Mouse (Mus musculus) CH12.LX (cell line): ENCODE results near the gene Usp30. TPM values are rescaled to one million over a fixed set of nuclear protein-coding genes. Genes with fewer than 3 reads are reported as not detected.
A peak's percentile ranks its signal among the peaks of the same experiment; 100 is the strongest.

ENCODE experiments used
- DNase-seq: peaks from one replicate; pipeline ENCODE4 v3.0.0-alpha.2; 2013; ENCODE audit errors: extremely low read depth
- H3K27ac ChIP-seq: 2 replicates; pipeline ENCODE4 v1.5.1; 2012; ENCODE audit warnings: low read depth, mild to moderate bottlenecking, control low read depth, moderate library complexity; ENCODE audit not compliant: insufficient read depth
- H3K27me3 ChIP-seq: replicated peaks from 2 replicates; pipeline ENCODE3; 2012; ENCODE audit warnings: inconsistent platforms
- H3K36me3 ChIP-seq, 2 experiments: replicated peaks in 1 of 2; 2 replicates each; pipeline versions ENCODE3 to v1.6.1; 2012; ENCODE audit warnings: inconsistent platforms in 1 of 2, low read length in 1 of 2, mild to moderate bottlenecking in 1 of 2, mixed read lengths in 1 of 2, moderate library complexity in 1 of 2; ENCODE audit not compliant: control insufficient read depth in 1 of 2, insufficient read depth in 1 of 2
- H3K4me1 ChIP-seq, 2 experiments: 2 replicates each; pipeline ENCODE4 v1.6.1; 2012; ENCODE audit warnings: inconsistent platforms in 1 of 2, moderate library complexity in 1 of 2; ENCODE audit not compliant: insufficient read depth in 2 of 2, control insufficient read depth in 1 of 2
- H3K4me2 ChIP-seq: 2 replicates; pipeline ENCODE4 v1.6.1; 2012; ENCODE audit warnings: low read depth, mild to moderate bottlenecking, control low read depth; ENCODE audit not compliant: poor library complexity, insufficient read depth, severe bottlenecking
- H3K4me3 ChIP-seq, 3 experiments: fragments of 150-350 bp in 1 of 3; sonication (generic) in 1 of 3; replicated peaks in 1 of 3; 2 replicates each; pipeline versions ENCODE3 to v1.5.1; 2011 to 2012; ENCODE audit warnings: low read depth in 2 of 3, low read length in 2 of 3, mild to moderate bottlenecking in 2 of 3, moderate library complexity in 2 of 3, control low read depth in 1 of 3, improper control_type of control experiment in 1 of 3, inconsistent platforms in 1 of 3, mixed read lengths in 1 of 3; ENCODE audit not compliant: poor library complexity in 1 of 3
- H3K79me2 ChIP-seq: replicated peaks from 2 replicates; pipeline ENCODE4 v1.6.1; 2012; ENCODE audit warnings: mild to moderate bottlenecking, moderate library complexity; ENCODE audit not compliant: control insufficient read depth, poor library complexity, insufficient read depth, severe bottlenecking; ENCODE audit errors: extremely low read depth
- H3K9ac ChIP-seq: 2 replicates; pipeline ENCODE4 v1.6.1; 2012; ENCODE audit warnings: low read depth, mild to moderate bottlenecking, control low read depth, moderate library complexity; ENCODE audit not compliant: insufficient read depth
- H3K9me3 ChIP-seq: replicated peaks from 2 replicates; pipeline ENCODE3; 2012; ENCODE audit warnings: low read length, inconsistent platforms, mixed read lengths
- BHLHE40 ChIP-seq: IDR thresholded peaks from 2 replicates; pipeline ENCODE4 v1.6.1; 2011; ENCODE audit warnings: mild to moderate bottlenecking, low read depth, low read length, improper control_type of control experiment
- CHD1 ChIP-seq: IDR thresholded peaks from 2 replicates; pipeline ENCODE4 v1.6.1; 2012; ENCODE audit warnings: low read depth, low read length, improper control_type of control experiment, inconsistent platforms
- CHD2 ChIP-seq: IDR thresholded peaks from 2 replicates; pipeline ENCODE4 v1.6.1; 2011; ENCODE audit warnings: low read length, improper control_type of control experiment
- CTCF ChIP-seq, 2 experiments: IDR thresholded peaks in 1 of 2; conservative IDR thresholded peaks in 1 of 2; 2 replicates each; pipeline ENCODE4 v1.5.1; 2011 to 2012; ENCODE audit warnings: low read depth in 2 of 2, low read length in 2 of 2, improper control_type of control experiment in 1 of 2, inconsistent platforms in 1 of 2, mild to moderate bottlenecking in 1 of 2, moderate library complexity in 1 of 2
- E2F4 ChIP-seq: IDR thresholded peaks from 2 replicates; pipeline ENCODE4 v1.6.1; 2011; ENCODE audit warnings: low read depth, low read length, improper control_type of control experiment; ENCODE audit not compliant: insufficient replicate concordance
- ELF1 ChIP-seq: IDR thresholded peaks from 2 replicates; pipeline ENCODE4 v1.6.1; 2014; ENCODE audit warnings: low read depth, mild to moderate bottlenecking, inconsistent platforms, low read length, improper control_type of control experiment
- ETS1 ChIP-seq: conservative IDR thresholded peaks from 2 replicates; pipeline ENCODE4 v1.6.1; 2012; ENCODE audit warnings: low read depth, mild to moderate bottlenecking, inconsistent platforms, low read length, improper control_type of control experiment, moderate library complexity
- HCFC1 ChIP-seq: IDR thresholded peaks from 2 replicates; pipeline ENCODE4 v1.6.1; 2012; ENCODE audit warnings: low read depth, mild to moderate bottlenecking, inconsistent platforms, low read length, improper control_type of control experiment
- IRF4 ChIP-seq: IDR thresholded peaks from 2 replicates; pipeline ENCODE4 v1.6.1; 2014; ENCODE audit warnings: low read depth, mild to moderate bottlenecking, inconsistent platforms, low read length, improper control_type of control experiment
- JUN ChIP-seq: IDR thresholded peaks from 2 replicates; pipeline ENCODE4 v1.6.1; 2011; ENCODE audit warnings: low read depth, mild to moderate bottlenecking, low read length, improper control_type of control experiment, moderate library complexity; ENCODE audit not compliant: insufficient read depth
- JUND ChIP-seq: conservative IDR thresholded peaks from 2 replicates; pipeline ENCODE4 v1.6.1; 2011; ENCODE audit warnings: low read depth, low read length, improper control_type of control experiment
- MAFK ChIP-seq: IDR thresholded peaks from 2 replicates; pipeline ENCODE4 v1.6.1; 2011; ENCODE audit warnings: low read length, improper control_type of control experiment; ENCODE audit not compliant: insufficient replicate concordance
- MAZ ChIP-seq: IDR thresholded peaks from 2 replicates; pipeline ENCODE4 v1.6.1; 2012; ENCODE audit warnings: low read depth, mild to moderate bottlenecking, inconsistent platforms, low read length, improper control_type of control experiment, moderate library complexity
- MEF2A ChIP-seq: IDR thresholded peaks from 2 replicates; pipeline ENCODE4 v1.6.1; 2014; ENCODE audit warnings: low read depth, mild to moderate bottlenecking, inconsistent platforms, low read length, improper control_type of control experiment, borderline replicate concordance
- MXI1 ChIP-seq: IDR thresholded peaks from 2 replicates; pipeline ENCODE4 v1.6.1; 2011; ENCODE audit warnings: mild to moderate bottlenecking, low read depth, low read length, improper control_type of control experiment
- POLR2AphosphoS2 ChIP-seq: IDR thresholded peaks from 2 replicates; pipeline ENCODE4 v1.6.1; 2011; ENCODE audit warnings: low read depth, low read length, improper control_type of control experiment
- SIN3A ChIP-seq: IDR thresholded peaks from 2 replicates; pipeline ENCODE4 v1.6.1; 2012; ENCODE audit warnings: low read length, improper control_type of control experiment, inconsistent platforms
- USF1 ChIP-seq: IDR thresholded peaks from 2 replicates; pipeline ENCODE4 v1.6.1; 2014; ENCODE audit warnings: low read depth, mild to moderate bottlenecking, inconsistent platforms, low read length, improper control_type of control experiment
- dilution Hi-C: fragments of 300-500 bp; cut with MboI; formaldehyde crosslinking; loops from 2 replicates; pipeline ENCODE4 v1.14.3; 2020; ENCODE audit warnings: low sequenced_read_pairs; ENCODE audit not compliant: extremely low pct_unique_long_range_greater_than_20kb, extremely low pct_ligation_motif_present
- in situ Hi-C: fragments of 300-500 bp; cut with MboI; formaldehyde crosslinking; loops from 3 replicates; pipeline ENCODE4 v1.14.3; 2019; ENCODE audit warnings: low sequenced_read_pairs, low pct_ligation_motif_present, low pct_unique_long_range_greater_than_20kb, mixed read lengths
- polyA plus RNA-seq: library from polyadenylated mRNA; unstranded; fragments of >175 nt; gene quantifications from 2 replicates; pipeline ENCODE4 v1.2.1, GENCODE M21; 2012; ENCODE audit warnings: low read depth; ENCODE audit not compliant: insufficient read length
- total RNA-seq, 2 experiments: library from RNA; depleted of rRNA; stranded (reverse); fragments of 300-350 nt in 1 of 2; fragments of >200 nt in 1 of 2; gene quantifications; 2 replicates each; pipeline ENCODE4 v1.2.3; 2012 to 2014

Gene Usp30
- total and polyA plus RNA-seq, 3 experiments: 13.0 to 15.5 (median 14.5) TPM

GRCm38 (mm10) chr5:114161424-114161823 lies 96.2 kb downstream of the Usp30 start:
- in situ Hi-C loops: no loop called here

GRCm38 (mm10) chr5:114162106-114162815 lies 97.0 kb downstream of the Usp30 start:
- Histone ChIP-seq H3K27ac (no peak overlapping the region), H3K4me3 (no peak overlapping the region)
- dilution Hi-C loops: no loop called here
- TF ChIP-seq CTCF (conservative IDR thresholded peaks at IDR 0.05 in 1 of 2, IDR thresholded peaks at IDR 0.05 in 1 of 2; ENCODE audit: low read depth in 2 of 2, low read length in 2 of 2) (peak in 1 of 2 experiments; percentile 17; a peak in 1 of 4 replicates), MAFK (no peak), USF1 (no peak), MEF2A (no peak), JUN (no peak)
- TF ChIP-seq, all 38 proteins: peak for 1
- H3K79me2 ChIP-seq: no peaks in the 10 kb centered on the region
- no peak for DNase-seq
- no peaks in the 10 kb centered on the region for H3K36me3 ChIP-seq
- H3K4me1 ChIP-seq: peaks cover under 1 to 2% of the 10 kb centered on the region in 2 experiments; a peak in 1 of 4 replicates
- no peaks in the 10 kb centered on the region for H3K9me3 ChIP-seq
- no peaks in the 10 kb centered on the region for H3K27me3 ChIP-seq
- H3K9ac ChIP-seq: no peak overlapping the region
- in situ Hi-C loops: no loop called here
- H3K4me2 ChIP-seq: no peak overlapping the region; the same call in 1 of the 2 replicates

More at GRCm38 (mm10) chr5:114161424-114161823, 96.2 kb downstream of the Usp30 start:
- dilution Hi-C loops: no loop called here
- H3K4me1 ChIP-seq: peaks cover 2% of the 10 kb centered on the region in 2 experiments; a peak in 1 of 4 replicates
- H3K4me2 ChIP-seq: no peak overlapping the region
- no peak for DNase-seq
- no peaks in the 10 kb centered on the region for H3K36me3 ChIP-seq
- TF ChIP-seq CHD1 (no peak), SIN3A (no peak), MAFK (no peak), JUND (no peak), MAZ (no peak), POLR2AphosphoS2 (no peak), IRF4 (no peak), MXI1 (no peak), BHLHE40 (no peak), ELF1 (no peak), JUN (no peak), E2F4 (no peak), ETS1 (no peak), CHD2 (no peak), HCFC1 (no peak)
- H3K27me3 ChIP-seq: no peaks in the 10 kb centered on the region
- H3K9ac ChIP-seq: no peak overlapping the region
- no peak overlapping the region for H3K4me3 ChIP-seq
- H3K27ac ChIP-seq: no peak overlapping the region
- no peaks in the 10 kb centered on the region for H3K9me3 ChIP-seq
- H3K79me2 ChIP-seq: no peaks in the 10 kb centered on the region
